In genomic region chr3:87164099-87164815, GRCm38 (mm10) we compare ENCODE assay signal across 11 mouse cellular contexts. TPM values are rescaled to one million over a fixed set of nuclear protein-coding genes. Genes with fewer than 3 reads are reported as not detected.
A peak's percentile ranks its signal among the peaks of the same experiment; 100 is the strongest.
DNase-seq lines count a peak whose midpoint lies in the region; ATAC-seq lines count a peak whose summit lies in the region.
"Had no signal": no experiment of that assay in that cellular context is flagged by ENCODE, and none has a peak within 500 bp of the region (broad histone marks: within the 10 kb centered on the region; RNA-seq: fewer than 3 reads in every experiment).

No protein-coding gene starts in this region.

- H3K9ac ChIP-seq in heart, embryonic 15.5 days: no peak overlapping the region
- H3K9ac ChIP-seq in lung, embryonic 16.5 days (ENCODE audit: low read length): no peak overlapping the region
- no peak overlapping the region for H3K9ac ChIP-seq in embryonic facial prominence, embryonic 14.5 days (ENCODE audit: low read depth, low read length)

- peak overlapping the region; percentile 71 for H3K27ac ChIP-seq in heart, embryonic 15.5 days
- H3K27ac ChIP-seq in lung, embryonic 16.5 days (ENCODE audit: low read length): peak overlapping the region; percentile 51
- 0 out of 2 replicates have a peak overlapping the region, but pooled peaks have one; percentile 80 for H3K27ac ChIP-seq in embryonic facial prominence, embryonic 14.5 days (replicated peaks; ENCODE audit: low read depth, low read length)

- H3K36me3 ChIP-seq in heart, embryonic 15.5 days: no peaks in the 10 kb centered on the region
- no peaks in the 10 kb centered on the region; the same call in 1 of the 2 replicates for H3K36me3 ChIP-seq in lung, embryonic 16.5 days (ENCODE audit: control insufficient read depth, insufficient read depth, low read length)
- H3K36me3 ChIP-seq in embryonic facial prominence, embryonic 14.5 days (ENCODE audit: control insufficient read depth, insufficient read depth, low read length): peaks cover 10% of the 10 kb centered on the region; the same call in 1 of the 2 replicates

- H3K4me1 ChIP-seq in heart, embryonic 15.5 days (replicated peaks): peaks cover 76% of the 10 kb centered on the region
- peaks cover 42% of the 10 kb centered on the region for H3K4me1 ChIP-seq in lung, embryonic 16.5 days (replicated peaks; ENCODE audit: control insufficient read depth, insufficient read depth, low read length)
- H3K4me1 ChIP-seq in embryonic facial prominence, embryonic 14.5 days (ENCODE audit: control insufficient read depth, insufficient read depth, low read length): peaks cover 72% of the 10 kb centered on the region

- WGBS in heart, embryonic 15.5 days: 88% methylated on average over 6 of the region's 6 CpGs
- WGBS in lung, embryonic 16.5 days: 67% methylated on average over 6 of the region's 6 CpGs
- WGBS in embryonic facial prominence, embryonic 14.5 days: 86% methylated on average over 6 of the region's 6 CpGs

- no peaks in the 10 kb centered on the region for H3K9me3 ChIP-seq in heart, embryonic 15.5 days (replicated peaks)
- no peaks in the 10 kb centered on the region for H3K9me3 ChIP-seq in lung, embryonic 16.5 days (ENCODE audit: control insufficient read depth, low read length)
- no peaks in the 10 kb centered on the region for H3K9me3 ChIP-seq in embryonic facial prominence, embryonic 14.5 days (ENCODE audit: control insufficient read depth, low read length)

- H3K27me3 ChIP-seq in heart, embryonic 15.5 days: no peaks in the 10 kb centered on the region
- no peaks in the 10 kb centered on the region for H3K27me3 ChIP-seq in lung, embryonic 16.5 days (ENCODE audit: control insufficient read depth, insufficient read depth, low read depth, low read length)
- no peaks in the 10 kb centered on the region for H3K27me3 ChIP-seq in embryonic facial prominence, embryonic 14.5 days (replicated peaks; ENCODE audit: control insufficient read depth, insufficient read depth, low read length)

- H3K4me2 ChIP-seq in heart, embryonic 15.5 days: no peak overlapping the region
- H3K4me2 ChIP-seq in lung, embryonic 16.5 days (ENCODE audit: low read depth, low read length): no peak overlapping the region
- no peak overlapping the region for H3K4me2 ChIP-seq in embryonic facial prominence, embryonic 14.5 days (ENCODE audit: low read depth, low read length)

- no peak for DNase-seq in heart, postnatal 36 days
- no peak for DNase-seq in lung, postnatal 25 days (ENCODE audit: low spot score)
- no peak for DNase-seq in embryonic facial prominence, embryonic 14.5 days (ENCODE audit: low spot score)
- DNase-seq in neural tube, embryonic 10.5 days (ENCODE audit: extremely low spot score, low spot score): peak; percentile 9
- no peak for DNase-seq in layer of hippocampus, postnatal 36 days
- no peak for DNase-seq in left cerebral cortex, adult 11 months (ENCODE audit: low spot score)
- DNase-seq: lung, postnatal 14 days; right cerebral cortex, postnatal 4 days had no signal

- intact Hi-C loops in heart, postnatal 36 days (cut with DNase I): no loop called here

- no peak overlapping the region for H3K4me3 ChIP-seq in heart, embryonic 15.5 days
- H3K4me3 ChIP-seq in lung, embryonic 16.5 days (ENCODE audit: low read length): no peak overlapping the region
- no peak overlapping the region for H3K4me3 ChIP-seq in embryonic facial prominence, embryonic 14.5 days (ENCODE audit: low read depth, low read length)

- ATAC-seq in heart, embryonic 15.5 days (replicated peaks; ENCODE audit: insufficient number of reproducible peaks, insufficient read depth, low FRiP score, low read depth): no peak
- no peak for ATAC-seq in lung, embryonic 16.5 days (ENCODE audit: low read depth)
- no peak for ATAC-seq in embryonic facial prominence, embryonic 14.5 days (ENCODE audit: low read depth)
- ATAC-seq: forebrain, embryonic 16.5 days had no signal

RNA-seq across cellular contexts. Expression of gene Kirrel, which starts 10.3 kb away (rescaled TPM):
- 9.0 and 13.1 TPM in 2 replicates for polyA plus RNA-seq in heart, embryonic 15.5 days (2015; fragmentation: Nextera tagmentation; extraction: Ambion mirVana)
- total RNA-seq in heart, postnatal 36 days (2021): 1 to 10 TPM; 6.8 to 7.6 TPM
- 13.2 and 14.2 TPM in 2 replicates for polyA plus RNA-seq in lung, embryonic 16.5 days (2015; fragmentation: Nextera tagmentation; extraction: Ambion mirVana)
- 12.8 and 14.1 TPM in 2 replicates for polyA plus RNA-seq in embryonic facial prominence, embryonic 14.5 days (2014; fragmentation: Nextera tagmentation; extraction: Ambion mirVana)
- 1 to 10 TPM; 3.2 to 4.3 TPM for total RNA-seq in layer of hippocampus, postnatal 36 days (2021)
